Mouse (Mus musculus): ENCODE measurements at regions not wholly inside any gene's neighbourhood (a gene's known extent, or its start where the extent isn't known, plus 50 kb on each side); places are given as distances from the start of the nearest gene placed in this dataset.

- no peak for DNase-seq (ENCODE audit: low spot score)
Observed at GRCm38 (mm10) chr3:56793054-56793453, 508.7 kb downstream of the Tm4sf1 start.

GRCm38 (mm10) chr3:56789155-56789554 is 512.6 kb downstream of the Tm4sf1 start:
- peak; percentile 75 for DNase-seq (ENCODE audit: low spot score)

GRCm38 (mm10) chr3:56773920-56774319 is 527.9 kb downstream of the Tm4sf1 start:
- no peak for DNase-seq (ENCODE audit: low spot score)

DNA sequence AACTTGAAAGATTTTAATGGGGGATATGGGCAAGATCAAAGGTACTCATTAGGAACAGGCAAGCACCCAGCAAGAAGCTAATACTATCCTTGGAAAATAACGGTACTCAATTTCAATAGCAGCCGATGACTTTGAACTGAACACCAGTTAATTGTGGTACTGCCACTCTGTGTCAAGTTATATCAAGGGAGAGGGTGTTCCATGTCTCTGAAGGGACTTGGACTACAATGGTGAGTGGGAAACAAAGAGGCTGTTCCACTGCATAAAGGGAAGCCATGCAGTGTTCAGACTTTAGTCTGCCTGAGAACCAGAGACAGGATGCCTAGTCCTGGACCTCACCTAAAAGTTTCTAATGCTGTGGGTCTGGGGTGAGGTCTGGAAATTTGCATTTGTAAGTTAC is 531.6 kb downstream of the Tm4sf1 start:
- no peak for DNase-seq (ENCODE audit: low spot score)

DNA sequence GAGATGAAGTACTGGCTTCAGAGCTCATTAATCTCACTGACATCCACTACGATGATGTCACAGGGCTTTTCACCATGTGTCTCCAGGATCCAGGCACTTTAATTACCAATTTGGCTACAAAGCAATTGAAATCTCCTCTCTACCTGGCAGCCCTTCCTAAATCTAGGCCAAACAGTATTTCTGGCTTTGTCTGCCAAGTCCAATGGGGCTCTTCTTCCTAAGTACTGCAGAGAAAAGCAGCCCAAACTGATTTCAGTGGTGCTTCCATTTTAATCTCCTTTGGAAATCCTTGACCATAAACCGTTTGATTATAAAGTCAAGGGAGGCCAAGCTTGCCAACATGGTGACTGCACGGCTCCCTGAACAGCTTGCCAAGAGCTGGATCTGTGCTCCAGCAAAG is 534.7 kb downstream of the Tm4sf1 start:
- no peak for DNase-seq (ENCODE audit: low spot score)

DNA sequence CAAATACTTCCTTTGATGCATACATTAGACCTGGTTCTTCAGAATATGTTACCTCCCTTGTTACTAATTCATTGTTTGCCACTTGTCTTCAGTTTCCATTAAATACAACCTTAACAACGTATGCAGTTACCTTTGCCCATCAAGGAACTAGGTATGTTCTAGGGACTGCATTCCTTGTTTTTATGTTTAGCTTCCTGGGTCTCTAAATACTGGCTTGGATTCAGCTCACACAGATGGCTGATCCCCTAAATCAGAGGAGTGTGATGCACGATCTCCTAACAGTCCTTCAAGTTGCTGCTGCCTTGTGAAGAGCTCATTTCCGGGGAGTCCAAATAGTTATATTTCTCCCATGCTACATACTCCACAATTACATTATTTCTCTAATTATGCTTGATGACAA is 537.5 kb downstream of the Tm4sf1 start:
- DNase-seq (ENCODE audit: low spot score) = no peak

DNA sequence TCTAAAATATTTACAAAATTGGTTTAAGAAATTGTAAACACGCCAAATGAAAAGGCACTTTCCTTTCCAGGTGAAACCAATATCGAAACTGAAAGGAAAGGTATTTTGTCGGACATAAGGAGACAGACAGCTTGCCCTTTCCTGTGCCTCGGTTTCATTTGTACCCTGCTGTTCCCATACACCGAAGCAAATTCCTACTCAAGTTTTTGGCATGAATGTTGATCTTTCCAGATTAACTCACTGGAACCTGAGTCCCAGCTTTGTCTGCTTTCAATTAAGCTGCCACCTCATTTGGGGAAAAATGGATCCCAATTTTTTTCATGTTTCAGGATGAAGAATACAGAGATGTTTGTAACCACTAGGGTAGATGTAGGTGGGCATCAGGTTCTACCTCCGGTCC is 537.9 kb downstream of the Tm4sf1 start:
- no peak for DNase-seq (ENCODE audit: low spot score)

DNA sequence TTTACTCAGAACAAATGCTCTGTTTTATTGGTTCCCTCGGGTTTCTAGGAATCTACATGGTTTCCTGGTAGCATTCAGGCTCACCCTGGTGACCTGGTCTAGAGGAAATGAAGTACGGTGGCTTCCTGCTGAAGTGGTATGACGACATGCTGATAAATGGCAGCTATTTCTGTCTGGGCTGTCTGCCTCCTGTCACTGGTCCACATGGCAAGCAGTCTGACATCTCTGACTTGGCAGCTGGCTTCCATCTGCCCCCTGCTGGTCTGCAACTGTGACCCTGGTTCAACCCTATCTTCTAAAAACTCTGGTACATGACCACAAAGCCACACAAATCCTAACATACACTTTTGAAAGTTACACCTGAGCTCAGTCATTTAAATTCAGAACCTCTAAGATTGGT is 548.1 kb downstream of the Tm4sf1 start:
- peak; percentile 73 for DNase-seq (ENCODE audit: low spot score)

GRCm38 (mm10) chr3:56751926-56752325 is 549.9 kb downstream of the Tm4sf1 start:
- no peak for DNase-seq (ENCODE audit: low spot score)

- DNase-seq (ENCODE audit: low spot score) = no peak
Observed at GRCm38 (mm10) chr3:56740902-56741301, 557.4 kb upstream of the Nbea start.

- DNase-seq (ENCODE audit: low spot score) = no peak
Observed at GRCm38 (mm10) chr3:56739451-56739850, 556.0 kb upstream of the Nbea start.

GRCm38 (mm10) chr3:56730849-56731248 is 547.3 kb upstream of the Nbea start:
- DNase-seq (ENCODE audit: low spot score) = no peak

DNA sequence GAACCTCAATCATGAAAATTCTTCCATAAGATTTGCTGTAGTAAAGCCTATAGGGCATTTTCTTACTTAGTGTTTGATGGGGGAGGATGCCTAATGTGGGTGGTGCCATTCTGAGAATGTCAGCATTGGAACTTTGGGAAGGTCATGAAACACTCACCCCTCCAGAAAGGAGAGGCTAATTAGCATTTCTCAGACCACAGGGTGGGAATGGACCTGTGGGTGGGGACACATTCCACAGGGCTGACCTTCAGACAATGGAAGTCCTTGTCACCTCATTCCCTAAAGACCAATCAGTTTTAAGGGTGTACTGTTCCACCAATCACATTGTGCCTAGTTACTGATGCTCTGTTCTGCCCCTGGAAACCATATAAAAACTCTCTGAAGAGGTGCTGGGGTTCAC is 541.5 kb upstream of the Nbea start:
- DNase-seq (ENCODE audit: low spot score) = no peak

DNA sequence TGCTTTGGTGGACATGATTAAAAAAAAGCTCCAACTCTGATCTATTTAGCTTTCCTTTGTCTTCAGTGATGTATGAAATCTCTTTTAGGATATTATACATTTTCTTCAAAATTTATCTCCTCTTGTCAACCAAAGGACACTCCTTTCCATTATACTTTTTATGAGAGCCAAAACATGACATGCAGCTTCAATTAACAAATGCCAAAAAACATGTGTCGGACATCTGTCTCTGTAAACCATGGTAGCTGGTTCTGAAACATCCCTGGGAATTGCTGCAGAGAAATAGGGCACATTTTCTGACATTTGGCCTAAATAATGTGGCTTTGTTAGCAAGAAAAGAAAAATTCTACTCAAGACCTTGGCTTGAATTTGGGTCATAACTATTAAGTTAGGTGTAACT is 524.8 kb upstream of the Nbea start:
- DNase-seq (ENCODE audit: low spot score) = peak; percentile 39

GRCm38 (mm10) chr3:56707312-56707711 is 523.8 kb upstream of the Nbea start:
- DNase-seq (ENCODE audit: low spot score) = no peak

DNA sequence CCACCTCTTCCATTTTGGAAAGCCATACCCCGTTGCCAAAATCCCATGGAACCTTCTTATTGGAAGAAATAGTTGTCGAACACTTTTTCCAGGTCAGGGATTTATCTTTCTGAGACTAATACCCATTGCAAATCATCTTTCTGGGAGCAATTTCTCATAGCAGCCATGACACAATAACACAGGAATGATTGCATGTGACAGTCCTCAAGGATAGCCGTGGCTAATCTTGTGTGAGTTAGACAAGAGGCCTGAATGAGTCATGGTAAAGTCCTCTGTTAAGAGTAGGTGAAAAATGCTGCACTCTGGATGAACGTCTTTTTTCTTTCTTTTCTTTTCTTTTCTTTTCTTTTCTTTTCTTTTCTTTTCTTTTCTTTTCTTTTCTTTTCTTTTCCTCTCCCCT is 522.5 kb upstream of the Nbea start:
- DNase-seq (ENCODE audit: low spot score) = no peak

DNA sequence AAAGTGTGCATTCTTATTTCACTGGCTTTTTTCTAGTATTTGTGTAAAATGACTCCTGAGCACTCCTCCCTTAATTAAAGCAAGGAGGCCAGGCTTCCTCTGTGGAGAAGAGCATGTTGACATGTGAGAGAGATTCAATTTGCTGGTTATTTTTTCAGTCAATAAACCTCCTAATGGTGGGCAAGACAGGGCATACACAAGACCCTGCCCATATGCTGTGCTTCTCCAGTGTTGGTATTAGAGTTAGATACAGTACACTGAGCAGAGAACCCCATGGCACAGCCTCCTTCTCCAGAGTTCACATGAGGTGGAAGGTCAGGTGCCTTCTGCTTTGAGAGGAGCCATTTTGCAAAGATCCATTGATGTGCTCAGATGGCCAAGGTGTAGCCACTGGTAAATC is 515.4 kb upstream of the Nbea start:
- DNase-seq (ENCODE audit: low spot score) = no peak

DNA sequence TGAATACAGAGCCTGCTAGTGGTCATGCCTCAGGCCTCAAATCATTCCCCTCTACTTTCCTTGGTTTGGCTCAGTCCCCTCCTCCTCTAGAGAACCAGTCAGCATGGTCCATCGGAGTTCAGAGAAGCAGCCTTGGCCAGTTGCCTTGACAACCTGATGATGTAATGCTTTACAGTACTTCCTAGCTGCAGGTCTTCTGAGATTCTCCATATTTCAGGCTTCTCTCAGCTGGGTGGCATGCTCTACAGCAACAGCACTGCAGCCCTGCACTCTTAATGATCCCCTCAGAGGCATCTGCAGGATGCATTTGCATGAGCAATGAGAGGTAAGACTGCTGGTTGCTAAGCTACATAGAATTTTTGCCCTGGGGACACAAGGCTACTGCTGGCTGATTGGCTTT is 514.7 kb upstream of the Nbea start:
- peak; percentile 68 for DNase-seq (ENCODE audit: low spot score)

- DNase-seq (ENCODE audit: low spot score) = no peak
Observed at GRCm38 (mm10) chr3:56681031-56681430, 497.5 kb upstream of the Nbea start.

- DNase-seq (ENCODE audit: low spot score) = no peak
Observed at GRCm38 (mm10) chr3:56668829-56669228, 485.3 kb upstream of the Nbea start.

DNA sequence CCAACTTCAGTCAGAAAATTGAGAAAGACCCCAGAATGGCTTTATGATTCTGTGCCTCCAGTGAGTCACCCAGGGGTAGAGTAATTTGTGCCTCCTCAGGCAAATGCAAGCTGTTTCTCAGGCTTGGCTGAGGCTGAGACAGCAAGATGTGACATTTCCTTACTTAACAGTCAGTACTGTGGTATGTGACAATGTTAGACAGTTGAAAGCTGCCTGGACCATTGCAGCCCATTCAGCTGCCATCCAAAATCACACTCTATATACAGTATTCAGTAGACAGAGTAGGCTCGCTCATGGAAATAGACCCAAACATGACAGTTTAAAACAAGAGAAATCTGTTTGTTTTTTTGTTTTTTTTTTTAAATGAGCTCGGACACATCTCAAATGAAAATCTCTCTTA is 477.1 kb upstream of the Nbea start:
- no peak for DNase-seq (ENCODE audit: low spot score)

DNA sequence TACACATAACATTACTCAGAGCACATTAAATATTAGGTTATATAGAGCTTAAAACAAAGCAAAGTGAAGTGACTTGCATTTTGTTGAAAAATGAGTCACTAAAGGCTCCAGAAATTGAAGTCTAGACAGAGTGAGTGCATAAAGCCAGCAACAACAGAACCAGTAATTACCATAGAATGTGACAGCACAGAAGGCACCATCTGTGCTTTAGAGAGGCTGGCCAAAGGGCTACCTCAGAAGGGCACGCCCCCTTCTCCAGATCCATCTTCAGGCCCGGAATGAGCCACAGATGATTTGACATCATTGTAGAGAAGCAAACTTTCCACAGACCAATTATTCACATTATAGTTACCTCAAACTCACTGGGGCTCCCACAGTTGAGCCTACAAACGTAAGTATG is 463.8 kb upstream of the Nbea start:
- peak; percentile 3 for DNase-seq (ENCODE audit: low spot score)

Measured in embryo, embryonic 10.5 days (tissue).